Comparison of ENCODE assay signal across 28 mouse cellular contexts in genomic region chr6:118330496-118330895, GRCm38 (mm10).
"Had no signal": no experiment of that assay in that cellular context is flagged by ENCODE, and none has a peak within 500 bp of the region (broad histone marks: within the 10 kb centered on the region; RNA-seq: fewer than 3 reads in every experiment).

No protein-coding gene starts in this region.

- H3K36me3 ChIP-seq: limb, embryonic 10.5 days; limb, embryonic 12.5 days; limb, embryonic 13.5 days; limb, embryonic 15.5 days; liver, embryonic 12.5 days; liver, embryonic 13.5 days; liver, embryonic 15.5 days; lung, embryonic 15.5 days; midbrain, embryonic 10.5 days; midbrain, embryonic 12.5 days; midbrain, embryonic 13.5 days; midbrain, embryonic 15.5 days; neural tube, embryonic 12.5 days had no signal

- H3K9ac ChIP-seq: limb, embryonic 12.5 days; limb, embryonic 13.5 days; limb, embryonic 15.5 days; liver, embryonic 12.5 days; liver, embryonic 13.5 days; liver, embryonic 14.5 days; liver, embryonic 15.5 days; liver, postnatal 0 days; lung, embryonic 14.5 days; lung, embryonic 15.5 days; midbrain, embryonic 12.5 days; midbrain, embryonic 13.5 days; midbrain, embryonic 15.5 days; neural tube, embryonic 12.5 days had no signal

- DNase-seq: left cerebral cortex, postnatal 4 days; liver; liver, embryonic 13.5 days; liver, postnatal 0 days; lung, adult 18-20 months; lung, adult 2 months; lung, embryonic 14.5 days; lung, postnatal 10 days; lung, postnatal 14 days; lung, postnatal 36 days; lung, postnatal 4 days; midbrain, embryonic 14.5 days had no signal

- H3K4me1 ChIP-seq: limb, embryonic 10.5 days; limb, embryonic 12.5 days; limb, embryonic 13.5 days; limb, embryonic 15.5 days; liver, embryonic 12.5 days; liver, embryonic 13.5 days; liver, embryonic 15.5 days; lung, embryonic 15.5 days; megakaryocyte, embryonic 14.5 days; midbrain, embryonic 10.5 days; midbrain, embryonic 12.5 days; midbrain, embryonic 13.5 days; midbrain, embryonic 15.5 days; neural tube, embryonic 12.5 days had no signal

- H3K9me3 ChIP-seq: limb, embryonic 10.5 days; limb, embryonic 13.5 days; limb, embryonic 15.5 days; liver, embryonic 12.5 days; liver, embryonic 13.5 days; liver, embryonic 15.5 days; lung, embryonic 15.5 days; midbrain, embryonic 10.5 days; midbrain, embryonic 12.5 days; midbrain, embryonic 13.5 days; midbrain, embryonic 15.5 days; neural tube, embryonic 12.5 days had no signal

- H3K27me3 ChIP-seq: limb, embryonic 12.5 days; limb, embryonic 13.5 days; limb, embryonic 15.5 days; liver, embryonic 12.5 days; liver, embryonic 13.5 days; liver, embryonic 15.5 days; lung, embryonic 15.5 days; midbrain, embryonic 12.5 days; midbrain, embryonic 13.5 days; midbrain, embryonic 15.5 days; neural tube, embryonic 12.5 days had no signal

- H3K27ac ChIP-seq: limb, embryonic 10.5 days; limb, embryonic 12.5 days; limb, embryonic 13.5 days; limb, embryonic 15.5 days; liver, embryonic 12.5 days; liver, embryonic 13.5 days; liver, embryonic 14.5 days; liver, embryonic 15.5 days; lung, embryonic 15.5 days; macrophage; midbrain, embryonic 10.5 days; midbrain, embryonic 12.5 days; midbrain, embryonic 13.5 days; midbrain, embryonic 15.5 days; neural tube, embryonic 12.5 days had no signal

- H3K4me3 ChIP-seq: limb, embryonic 10.5 days; limb, embryonic 12.5 days; limb, embryonic 13.5 days; limb, embryonic 15.5 days; liver, embryonic 12.5 days; liver, embryonic 13.5 days; liver, embryonic 15.5 days; lung, embryonic 15.5 days; megakaryocyte, embryonic 14.5 days; midbrain, embryonic 10.5 days; midbrain, embryonic 12.5 days; midbrain, embryonic 13.5 days; midbrain, embryonic 15.5 days; myocyte; neural tube, embryonic 12.5 days had no signal
